Mouse (Mus musculus) small intestine, adult 2 months (tissue): ENCODE data around the gene Vti1a. TPM values are rescaled to one million over a fixed set of nuclear protein-coding genes. Genes with fewer than 3 reads are reported as not detected.

ENCODE experiments used
- H3K27ac ChIP-seq: fragments of 200-500 bp; 2 replicates; pipeline ENCODE4 v1.5.1; 2012; ENCODE audit warnings: low read depth, low read length, control low read depth, inconsistent platforms; ENCODE audit not compliant: insufficient read depth
- H3K27me3 ChIP-seq: fragments of 200-500 bp; 2 replicates; pipeline ENCODE4 v1.6.1; 2012; ENCODE audit warnings: mild to moderate bottlenecking, moderate library complexity, low read length, inconsistent platforms; ENCODE audit not compliant: control insufficient read depth, insufficient read depth
- H3K36me3 ChIP-seq: fragments of 200-500 bp; 2 replicates; pipeline ENCODE4 v1.6.1; 2012; ENCODE audit warnings: mild to moderate bottlenecking, low read length, control low read depth, inconsistent platforms; ENCODE audit not compliant: control insufficient read depth, insufficient read depth
- H3K4me1 ChIP-seq: fragments of 200-500 bp; 2 replicates; pipeline ENCODE4 v1.6.1; 2012; ENCODE audit warnings: low read length, inconsistent platforms, mixed read lengths; ENCODE audit not compliant: control insufficient read depth, insufficient read depth, insufficient read length
- H3K4me3 ChIP-seq: fragments of 200-500 bp; 2 replicates; pipeline ENCODE4 v1.5.1; 2012; ENCODE audit warnings: low read depth, mild to moderate bottlenecking, control low read depth, inconsistent platforms, low read length, moderate library complexity
- CTCF ChIP-seq: fragments of 200-500 bp; IDR thresholded peaks from 2 replicates; pipeline ENCODE4 v1.5.1; 2012; ENCODE audit warnings: low read depth, mild to moderate bottlenecking, control low read depth, inconsistent platforms, low read length, moderate library complexity, mixed read lengths; ENCODE audit not compliant: insufficient replicate concordance, insufficient read length; ENCODE audit errors: extremely low read depth
- POLR2A ChIP-seq: fragments of 200-500 bp; IDR thresholded peaks from 2 replicates; pipeline ENCODE4 v1.6.1; 2012; ENCODE audit warnings: low read depth, mild to moderate bottlenecking, control low read depth, inconsistent platforms, low read length, moderate library complexity
- WGBS: fragments of 180-500 bp; shearing (Covaris S2); methylation state at CpG from one replicate; pipeline ENCODE4 v1.1.7; 2018; 5-methylcytosine and 5-hydroxymethylcytosine counted together
- polyA plus RNA-seq: library from polyadenylated mRNA; depleted of rRNA; stranded (reverse); fragments of >200 nt; gene quantifications from 2 replicates; pipeline ENCODE4 v1.2.3, GENCODE M21; 2012

The Vti1a gene
- polyA plus RNA-seq, 1 experiment, result 8.1 TPM

- no peak for TF ChIP-seq POLR2A
- no peak for TF ChIP-seq CTCF
- Histone ChIP-seq H3K36me3 (no peaks in the 10 kb centered on the region), H3K4me3 (no peak overlapping the region), H3K4me1 (peaks cover 5% of the 10 kb centered on the region), H3K27ac (no peak overlapping the region), H3K27me3 (no peaks in the 10 kb centered on the region)
- WGBS, result 52% methylated on average over 5 of the region's 5 CpGs
These were observed 164.4 kb downstream of the Vti1a start for GRCm38 (mm10) chr19:55480526-55480925.

- Histone ChIP-seq H3K4me3 (no peak overlapping the region), H3K27ac (no peak overlapping the region), H3K4me1 (peaks cover 5% of the 10 kb centered on the region), H3K27me3 (no peaks in the 10 kb centered on the region), H3K36me3 (no peaks in the 10 kb centered on the region)
- no peak for TF ChIP-seq CTCF
- TF ChIP-seq POLR2A, result no peak
- 67% methylated on average over 5 of the region's 5 CpGs for WGBS
These were observed 165.2 kb downstream of the Vti1a start for GRCm38 (mm10) chr19:55481308-55481707.

GRCm38 (mm10) chr19:55483526-55483925, 167.4 kb downstream of the Vti1a start:
- Histone ChIP-seq H3K27me3 (no peaks in the 10 kb centered on the region), H3K4me3 (no peak overlapping the region), H3K36me3 (no peaks in the 10 kb centered on the region), H3K4me1 (peaks cover 5% of the 10 kb centered on the region), H3K27ac (no peak overlapping the region)
- 33% methylated on average over 5 of the region's 5 CpGs for WGBS
- no peak for TF ChIP-seq POLR2A

GRCm38 (mm10) chr19:55484559-55484958, 168.5 kb downstream of the Vti1a start:
- H3K4me3 ChIP-seq, result no peak overlapping the region
- H3K27me3 ChIP-seq, result no peaks in the 10 kb centered on the region
- H3K27ac ChIP-seq, result no peak overlapping the region
- TF ChIP-seq POLR2A, result no peak
- TF ChIP-seq CTCF, result no peak
- H3K4me1 ChIP-seq, result peaks cover 5% of the 10 kb centered on the region
- no peaks in the 10 kb centered on the region for H3K36me3 ChIP-seq
- 27% methylated on average over 6 of the region's 6 CpGs for WGBS

GRCm38 (mm10) chr19:55486473-55486872, 170.4 kb downstream of the Vti1a start:
- Histone ChIP-seq H3K4me3 (no peak overlapping the region), H3K36me3 (no peaks in the 10 kb centered on the region), H3K4me1 (peaks cover 5% of the 10 kb centered on the region), H3K27ac (no peak overlapping the region), H3K27me3 (no peaks in the 10 kb centered on the region)
- TF ChIP-seq CTCF (no peak), POLR2A (no peak)
- WGBS, result 65% methylated on average over 4 of the region's 4 CpGs

GRCm38 (mm10) chr19:55491126-55492076, 175.3 kb downstream of the Vti1a start:
- Histone ChIP-seq H3K4me3 (no peak overlapping the region), H3K36me3 (no peaks in the 10 kb centered on the region), H3K4me1 (no peaks in the 10 kb centered on the region; the same call in 1 of the 2 replicates), H3K27ac (no peak overlapping the region), H3K27me3 (no peaks in the 10 kb centered on the region)
- WGBS, result 63% methylated on average over 15 of the region's 15 CpGs
- no peak for TF ChIP-seq CTCF
- TF ChIP-seq POLR2A, result no peak

- no peak overlapping the region for H3K4me3 ChIP-seq
- no peaks in the 10 kb centered on the region for H3K27me3 ChIP-seq
- TF ChIP-seq CTCF, result no peak
- WGBS, result 77% methylated on average over 9 of the region's 9 CpGs
- peaks cover 5% of the 10 kb centered on the region; the same call in 1 of the 2 replicates for H3K36me3 ChIP-seq
- no peak overlapping the region for H3K27ac ChIP-seq
- H3K4me1 ChIP-seq, result no peaks in the 10 kb centered on the region
These were observed 180.2 kb downstream of the Vti1a start for GRCm38 (mm10) chr19:55496333-55496732.
